Mouse (Mus musculus) limb, embryonic 13.5 days (tissue): Measurements from ENCODE around the gene Frmd8. TPM values are rescaled to one million over a fixed set of nuclear protein-coding genes. Genes with fewer than 3 reads are reported as not detected.

ENCODE experiments used
- ATAC-seq: fragments of 200-750 bp; cut with Nextera tagmentation; 2 replicates; pipeline ENCODE4 v1.8.0; 2017; ENCODE audit warnings: low read depth, moderate number of reproducible peaks, moderate TSS enrichment; ENCODE audit not compliant: low FRiP score
- H3K27ac ChIP-seq: fragments of 300-500 bp; sonication (generic); 2 replicates; pipeline ENCODE4 v1.5.1; 2015; ENCODE audit warnings: inconsistent platforms, mild to moderate bottlenecking, moderate library complexity
- H3K27me3 ChIP-seq: fragments of 300-500 bp; sonication (generic); 2 replicates; pipeline ENCODE4 v1.6.1; 2015; ENCODE audit warnings: mild to moderate bottlenecking, inconsistent platforms
- H3K36me3 ChIP-seq: fragments of 300-500 bp; sonication (generic); 2 replicates; pipeline ENCODE4 v1.6.1; 2015; ENCODE audit warnings: inconsistent platforms, mild to moderate bottlenecking, moderate library complexity
- H3K4me1 ChIP-seq: fragments of 300-500 bp; sonication (generic); 2 replicates; pipeline ENCODE4 v1.6.1; 2015; ENCODE audit warnings: inconsistent platforms
- H3K4me2 ChIP-seq: fragments of 300-500 bp; sonication (generic); replicated peaks from 2 replicates; pipeline ENCODE4 v1.6.1; 2015; ENCODE audit warnings: inconsistent platforms, mild to moderate bottlenecking, moderate library complexity
- H3K4me3 ChIP-seq: fragments of 300-500 bp; sonication (generic); 2 replicates; pipeline ENCODE4 v1.5.1; 2015; ENCODE audit warnings: moderate library complexity, mild to moderate bottlenecking, inconsistent platforms
- H3K9ac ChIP-seq: fragments of 300-500 bp; sonication (generic); 2 replicates; pipeline ENCODE4 v1.6.1; 2015; ENCODE audit warnings: mild to moderate bottlenecking, inconsistent platforms
- H3K9me3 ChIP-seq: fragments of 300-500 bp; sonication (generic); 2 replicates; pipeline ENCODE4 v1.6.1; 2016; ENCODE audit warnings: inconsistent platforms
- WGBS: fragments of 180-500 bp; shearing (Covaris S2); methylation state at CpG from one replicate; pipeline ENCODE4 v1.1.7; 2015; 5-methylcytosine and 5-hydroxymethylcytosine counted together
- polyA plus RNA-seq: library from polyadenylated mRNA; unstranded; fragments of >200 nt; fragmentation: Nextera tagmentation; extraction: Ambion mirVana; gene quantifications from 2 replicates; pipeline ENCODE4 v1.2.1, GENCODE M21; 2015

Gene Frmd8
- polyA plus RNA-seq, 1 experiment from 2014 or later, result 32.2 TPM

DNA sequence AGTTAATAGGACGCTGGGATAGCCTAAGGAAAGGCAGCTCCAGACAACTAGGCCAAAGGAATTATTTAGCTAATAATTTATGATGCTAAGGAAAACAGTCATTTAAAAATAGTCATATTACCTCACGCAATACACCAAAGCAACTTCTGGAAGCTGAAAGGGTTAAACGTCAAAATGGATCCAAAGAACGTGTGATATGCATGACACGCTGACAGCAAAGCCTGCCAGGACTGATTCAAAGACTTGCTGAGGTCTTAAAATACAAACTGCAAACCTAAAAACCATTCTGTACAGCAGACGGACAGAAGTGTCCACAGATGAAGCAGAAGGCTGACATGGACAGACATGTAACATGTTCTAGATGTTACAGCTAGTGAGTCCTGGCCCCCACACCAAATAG lies 42.7 kb downstream of the Frmd8 start:
- H3K27ac ChIP-seq, result no peak overlapping the region
- peaks cover 3% of the 10 kb centered on the region; the same call in 1 of the 2 replicates for H3K36me3 ChIP-seq
- H3K27me3 ChIP-seq, result no peaks in the 10 kb centered on the region
- H3K9me3 ChIP-seq, result no peaks in the 10 kb centered on the region
- H3K4me2 ChIP-seq, result no peak overlapping the region
- WGBS, result 67% methylated on average over 6 of the region's 6 CpGs
- 0 out of 2 replicates have a peak, but pooled peaks cover 4% of the 10 kb centered on the region for H3K4me1 ChIP-seq
- ATAC-seq, result no peak
- no peak overlapping the region for H3K9ac ChIP-seq
- H3K4me3 ChIP-seq, result no peak overlapping the region

DNA sequence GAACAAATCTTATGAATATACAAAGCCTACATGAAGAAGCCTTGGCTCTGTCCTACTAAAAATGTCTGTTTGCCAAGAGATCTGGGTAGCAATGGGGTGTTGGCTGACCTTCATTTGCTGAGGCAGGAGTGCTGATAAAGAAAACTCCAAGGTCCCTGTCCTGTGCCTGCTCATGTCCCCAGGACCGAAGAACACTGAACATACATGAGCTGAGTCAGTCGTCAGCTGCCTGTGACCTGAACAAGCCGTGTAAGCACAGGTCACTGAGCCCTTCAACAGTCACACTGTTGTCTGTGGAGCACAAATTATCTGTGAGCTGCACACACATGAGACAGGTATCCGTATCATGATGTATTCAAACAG lies 43.1 kb downstream of the Frmd8 start:
- Histone ChIP-seq H3K36me3 (peaks cover 3% of the 10 kb centered on the region; the same call in 1 of the 2 replicates), H3K9ac (no peak overlapping the region), H3K9me3 (no peaks in the 10 kb centered on the region), H3K4me2 (no peak overlapping the region), H3K4me1 (0 out of 2 replicates have a peak, but pooled peaks cover 8% of the 10 kb centered on the region), H3K27ac (no peak overlapping the region), H3K27me3 (no peaks in the 10 kb centered on the region), H3K4me3 (no peak overlapping the region)
- WGBS, result 91% methylated on average over 4 of the region's 4 CpGs
- no peak for ATAC-seq

DNA sequence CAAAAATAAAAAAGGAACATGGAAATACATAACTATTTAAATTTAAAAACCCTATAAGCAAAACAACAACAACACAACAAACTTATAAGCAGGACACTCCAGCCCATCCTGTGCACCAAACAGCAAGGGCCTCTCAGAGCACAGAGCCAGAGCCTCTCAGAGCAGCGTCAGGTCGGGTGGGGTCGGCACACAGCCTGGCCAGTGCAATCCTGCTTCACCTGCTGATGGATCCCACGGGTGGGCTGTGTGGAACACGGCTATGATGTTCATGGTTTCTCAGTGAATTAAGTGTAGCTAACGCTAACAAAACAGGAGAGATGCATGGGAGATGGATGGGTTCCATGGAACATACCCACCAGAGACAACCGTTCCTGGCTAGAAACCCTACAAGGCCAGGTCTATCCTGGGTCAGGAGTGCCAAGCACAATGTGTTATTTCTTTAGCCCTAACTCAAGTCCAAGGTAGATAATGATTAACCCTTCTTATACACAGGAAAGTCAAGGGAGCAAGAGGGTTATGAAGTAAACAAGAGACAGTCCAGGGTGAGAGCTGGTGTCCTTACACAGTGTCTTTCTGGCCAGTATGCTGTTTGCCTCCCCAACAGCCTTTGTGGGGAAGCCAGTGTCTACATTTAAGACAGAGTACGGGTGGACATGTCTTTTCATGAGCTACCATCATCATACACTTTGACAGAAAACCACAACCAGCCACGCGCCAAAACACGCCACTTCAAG lies 43.7 kb downstream of the Frmd8 start:
- H3K4me3 ChIP-seq, result no peak overlapping the region
- H3K9me3 ChIP-seq, result no peaks in the 10 kb centered on the region
- 0 out of 2 replicates have a peak, but pooled peaks cover 8% of the 10 kb centered on the region for H3K4me1 ChIP-seq
- H3K4me2 ChIP-seq, result no peak overlapping the region
- no peaks in the 10 kb centered on the region for H3K27me3 ChIP-seq
- WGBS, result 84% methylated on average over 11 of the region's 11 CpGs
- H3K27ac ChIP-seq, result no peak overlapping the region
- H3K36me3 ChIP-seq, result peaks cover 3% of the 10 kb centered on the region; the same call in 1 of the 2 replicates
- no peak for ATAC-seq
- no peak overlapping the region for H3K9ac ChIP-seq

DNA sequence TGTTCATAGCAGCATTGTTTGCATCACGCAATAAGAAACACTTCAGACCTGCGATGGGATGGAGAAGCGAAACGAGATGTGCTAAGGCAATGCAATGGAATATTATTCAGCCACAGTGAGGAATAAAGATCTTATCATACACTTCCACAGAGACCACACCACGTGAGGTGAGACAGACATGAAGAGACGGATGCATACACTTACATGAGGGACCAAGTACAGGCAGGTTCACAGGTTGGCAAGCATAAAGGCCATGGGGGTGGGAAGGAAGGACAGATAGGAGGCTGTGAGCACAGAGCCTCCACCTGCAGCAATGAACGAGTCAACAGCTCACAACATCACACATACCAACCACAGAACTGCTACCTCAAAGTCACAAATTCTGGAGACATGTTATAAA lies 44.3 kb downstream of the Frmd8 start:
- WGBS, result 83% methylated on average over 7 of the region's 7 CpGs
- Histone ChIP-seq H3K4me2 (no peak overlapping the region), H3K4me1 (0 out of 2 replicates have a peak, but pooled peaks cover 8% of the 10 kb centered on the region), H3K9me3 (no peaks in the 10 kb centered on the region), H3K9ac (no peak overlapping the region), H3K27me3 (no peaks in the 10 kb centered on the region), H3K4me3 (no peak overlapping the region), H3K27ac (no peak overlapping the region), H3K36me3 (peaks cover 3% of the 10 kb centered on the region)
- ATAC-seq, result no peak

DNA sequence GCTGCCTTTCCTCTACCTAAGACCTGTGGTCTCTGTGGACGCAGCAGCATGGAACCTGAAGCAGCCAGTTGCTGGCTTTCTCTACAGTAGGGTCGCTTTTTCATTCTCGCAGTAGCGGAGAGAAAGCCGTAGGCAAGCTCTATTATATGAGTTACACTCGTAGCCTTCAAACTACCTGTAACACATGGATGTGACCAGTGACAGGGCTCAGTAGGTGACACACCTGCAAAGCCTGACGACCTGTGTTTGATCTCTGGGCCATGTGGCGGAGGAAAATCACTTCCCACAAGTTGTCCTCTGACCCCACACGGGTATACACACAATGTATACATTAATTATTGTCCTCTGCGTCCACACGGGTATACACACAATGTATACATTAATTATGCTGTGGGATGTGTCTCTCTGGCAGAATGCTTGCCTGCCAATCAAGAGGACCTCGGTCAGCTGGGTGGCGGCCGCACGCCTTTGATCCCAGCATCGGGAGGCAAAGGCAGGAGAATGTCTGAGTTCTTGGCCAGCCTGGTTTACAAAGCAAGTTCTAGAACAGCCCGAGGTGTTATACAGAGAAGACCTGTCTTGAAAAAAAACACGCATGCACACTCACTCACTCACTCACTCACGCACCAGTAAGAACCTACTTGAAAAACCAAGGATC lies 45.0 kb downstream of the Frmd8 start:
- H3K36me3 ChIP-seq, result peaks cover 3% of the 10 kb centered on the region
- no peak overlapping the region for H3K9ac ChIP-seq
- no peak overlapping the region for H3K27ac ChIP-seq
- H3K4me1 ChIP-seq, result 0 out of 2 replicates have a peak, but pooled peaks cover 8% of the 10 kb centered on the region
- WGBS, result 81% methylated on average over 19 of the region's 19 CpGs
- no peak overlapping the region for H3K4me2 ChIP-seq
- H3K27me3 ChIP-seq, result no peaks in the 10 kb centered on the region
- no peaks in the 10 kb centered on the region for H3K9me3 ChIP-seq
- H3K4me3 ChIP-seq, result no peak overlapping the region
- ATAC-seq, result no peak

DNA sequence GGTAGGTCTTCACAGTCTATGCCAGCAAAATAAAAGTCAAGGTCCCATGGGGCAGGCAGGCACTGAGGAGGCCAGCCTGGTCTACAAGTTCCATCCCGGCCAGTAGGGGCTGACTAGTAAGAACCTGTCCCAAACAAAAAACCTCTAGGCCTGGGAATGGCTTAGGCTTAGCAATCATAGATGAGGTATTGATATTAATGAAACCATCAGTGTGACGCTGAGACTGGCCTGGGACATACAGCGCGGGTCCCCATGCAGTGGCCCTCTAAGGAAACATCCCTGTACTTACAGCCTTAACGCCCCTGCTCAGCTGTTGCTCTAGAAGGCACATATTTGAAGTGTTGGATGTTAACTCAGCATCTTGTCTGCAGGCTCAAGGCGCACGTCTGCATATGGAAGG lies 46.2 kb downstream of the Frmd8 start:
- Histone ChIP-seq H3K9ac (no peak overlapping the region), H3K36me3 (peaks cover 3% of the 10 kb centered on the region), H3K27ac (no peak overlapping the region), H3K4me2 (no peak overlapping the region), H3K4me3 (no peak overlapping the region), H3K9me3 (no peaks in the 10 kb centered on the region), H3K27me3 (no peaks in the 10 kb centered on the region), H3K4me1 (peaks cover 18% of the 10 kb centered on the region)
- ATAC-seq, result no peak
- WGBS, result 88% methylated on average over 7 of the region's 7 CpGs

DNA sequence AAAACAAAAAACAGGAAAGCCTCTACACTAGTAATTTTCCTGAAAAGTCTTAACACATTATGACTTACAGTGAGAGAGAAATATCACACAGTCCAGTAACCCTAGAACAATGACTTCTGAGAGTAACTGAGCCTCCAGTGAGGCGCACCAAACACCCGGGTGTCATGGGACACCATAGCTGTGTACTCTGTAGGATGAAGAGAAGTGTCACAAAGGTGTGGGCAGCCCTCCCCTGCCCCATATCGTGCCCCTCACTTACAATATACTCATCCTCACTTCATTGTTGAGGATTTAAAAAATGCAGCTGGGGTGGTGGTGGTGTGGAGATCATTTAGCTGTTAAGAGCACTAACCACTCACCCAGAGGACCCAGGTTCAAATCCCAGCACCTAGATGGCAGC lies 46.9 kb downstream of the Frmd8 start:
- no peak overlapping the region for H3K9ac ChIP-seq
- no peaks in the 10 kb centered on the region for H3K27me3 ChIP-seq
- H3K36me3 ChIP-seq, result peaks cover 3% of the 10 kb centered on the region
- peaks cover 26% of the 10 kb centered on the region for H3K4me1 ChIP-seq
- no peaks in the 10 kb centered on the region for H3K9me3 ChIP-seq
- no peak overlapping the region for H3K27ac ChIP-seq
- WGBS, result 83% methylated on average over 3 of the region's 3 CpGs
- no peak overlapping the region for H3K4me3 ChIP-seq
- ATAC-seq, result no peak
- no peak overlapping the region for H3K4me2 ChIP-seq

DNA sequence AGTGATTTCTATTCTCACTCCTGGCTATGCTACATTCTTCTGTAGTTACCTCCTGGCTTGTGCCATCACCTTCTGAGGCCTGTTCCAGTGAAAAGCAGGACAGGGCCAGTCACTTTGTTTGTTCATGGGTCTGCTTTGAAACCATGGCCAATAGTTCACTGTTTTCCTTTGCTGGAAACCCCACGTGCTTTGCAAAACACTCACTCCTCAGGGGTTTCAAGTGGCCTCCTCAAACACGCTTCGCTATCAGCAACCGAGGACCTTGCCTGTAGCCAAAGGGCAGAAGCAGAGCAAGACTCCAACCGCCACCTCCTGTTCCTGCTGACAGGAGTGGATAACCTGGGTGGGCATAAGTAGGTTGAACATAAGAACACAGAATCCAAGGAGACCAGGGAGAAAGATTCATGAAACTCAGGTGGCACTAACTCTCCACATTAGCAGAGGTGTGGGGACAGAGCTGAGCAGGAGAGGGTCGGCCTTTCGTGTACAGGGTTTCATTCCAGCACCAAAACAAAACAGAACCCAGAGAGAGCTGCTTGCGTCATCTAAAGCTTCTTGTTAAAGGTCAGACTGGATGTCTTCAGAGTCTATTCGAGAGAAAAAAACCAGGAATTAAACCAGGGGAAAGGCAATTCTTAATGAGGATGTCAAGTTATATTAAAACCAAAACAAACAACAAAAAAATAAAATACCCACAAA lies 47.5 kb downstream of the Frmd8 start:
- Histone ChIP-seq H3K36me3 (peaks cover 3% of the 10 kb centered on the region), H3K4me3 (no peak overlapping the region), H3K4me1 (peaks cover 31% of the 10 kb centered on the region), H3K27ac (no peak overlapping the region), H3K9ac (no peak overlapping the region; the same call in 1 of the 2 replicates), H3K4me2 (no peak overlapping the region), H3K9me3 (no peaks in the 10 kb centered on the region), H3K27me3 (no peaks in the 10 kb centered on the region)
- WGBS, result 73% methylated on average over 9 of the region's 9 CpGs
- no peak for ATAC-seq

DNA sequence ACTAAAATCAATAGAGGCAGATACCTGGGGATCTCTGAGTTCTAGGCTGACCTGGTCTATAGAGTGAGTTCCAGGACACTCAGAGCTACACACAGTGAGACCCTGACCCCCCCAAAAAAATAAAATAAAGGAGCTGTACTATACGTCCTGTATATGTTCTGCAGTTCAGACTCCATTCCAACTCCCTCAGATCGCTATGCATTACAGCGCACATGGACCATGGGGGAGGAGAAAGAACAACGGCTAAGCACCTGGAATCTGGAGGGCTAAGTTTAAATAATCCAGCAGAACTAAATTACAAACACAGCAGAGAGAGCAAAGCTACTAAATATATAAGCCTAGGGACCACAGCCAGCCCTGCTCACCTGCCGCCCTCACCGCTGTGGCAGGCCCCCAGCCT lies 48.0 kb downstream of the Frmd8 start:
- no peak overlapping the region; the same call in 1 of the 2 replicates for H3K9ac ChIP-seq
- H3K4me3 ChIP-seq, result no peak overlapping the region
- no peaks in the 10 kb centered on the region for H3K27me3 ChIP-seq
- no peaks in the 10 kb centered on the region for H3K9me3 ChIP-seq
- no peak overlapping the region for H3K4me2 ChIP-seq
- 67% methylated on average over 6 of the region's 6 CpGs for WGBS
- H3K4me1 ChIP-seq, result peaks cover 37% of the 10 kb centered on the region
- H3K27ac ChIP-seq, result no peak overlapping the region
- ATAC-seq, result no peak
- H3K36me3 ChIP-seq, result peaks cover 3% of the 10 kb centered on the region

DNA sequence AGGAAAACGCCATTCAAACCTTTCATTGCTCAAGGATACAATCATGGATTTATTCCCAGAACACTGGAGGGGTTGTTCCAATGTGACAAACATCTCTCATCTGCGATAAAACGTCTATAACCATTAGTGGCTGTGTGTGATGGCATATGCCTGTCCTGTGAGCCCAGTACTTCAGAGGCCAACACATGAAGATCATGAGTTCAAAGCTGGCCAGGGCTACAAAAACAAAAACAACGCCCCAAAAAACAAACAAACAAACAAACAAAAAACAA lies 48.4 kb downstream of the Frmd8 start:
- WGBS, result 74% methylated on average over 4 of the region's 4 CpGs
- no peaks in the 10 kb centered on the region for H3K27me3 ChIP-seq

DNA sequence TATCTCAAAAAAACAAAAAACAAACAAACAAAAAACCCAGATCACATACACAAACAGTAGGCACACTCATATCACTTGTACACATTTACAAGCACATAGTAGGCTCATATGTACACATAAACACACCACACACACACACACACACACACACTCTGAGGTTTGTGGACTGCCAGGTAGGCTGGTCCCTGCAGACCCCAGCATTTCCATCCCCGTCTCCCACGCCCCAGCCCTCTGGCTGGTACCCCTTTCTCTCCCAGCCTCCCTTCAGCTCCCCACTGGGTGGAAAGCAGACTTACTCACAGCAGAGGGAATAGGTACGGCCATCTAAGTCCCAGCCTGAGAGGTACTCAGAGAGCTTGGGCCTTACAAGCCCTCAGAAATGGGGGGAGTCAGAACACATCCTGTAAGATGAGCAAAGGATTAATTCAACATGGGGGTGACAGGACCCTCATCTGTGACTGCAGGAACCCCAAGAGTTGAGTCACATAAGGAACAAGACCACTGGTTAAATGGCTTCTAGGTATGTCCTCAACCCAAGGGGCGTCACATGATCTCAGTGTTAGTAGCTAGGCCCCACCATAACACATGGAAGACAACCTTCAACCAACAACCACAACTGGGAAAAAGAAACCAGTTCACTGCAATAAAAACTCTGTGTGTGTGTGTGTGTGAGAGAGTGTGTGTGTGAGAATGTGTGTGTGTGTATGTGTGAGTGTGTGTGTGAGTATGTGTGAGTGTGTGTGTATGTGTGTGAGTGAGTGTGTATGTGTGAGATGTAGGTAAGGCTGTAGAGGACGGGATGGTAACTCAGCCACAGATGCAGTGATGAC lies 49.0 kb downstream of the Frmd8 start:
- H3K4me2 ChIP-seq, result no peak overlapping the region
- H3K9me3 ChIP-seq, result no peaks in the 10 kb centered on the region
- H3K27me3 ChIP-seq, result no peaks in the 10 kb centered on the region
- 84% methylated on average over 5 of the region's 5 CpGs for WGBS
- H3K9ac ChIP-seq, result no peak overlapping the region
- H3K27ac ChIP-seq, result no peak overlapping the region
- H3K4me3 ChIP-seq, result no peak overlapping the region
- no peak for ATAC-seq
- H3K4me1 ChIP-seq, result peaks cover 39% of the 10 kb centered on the region
- peaks cover 3% of the 10 kb centered on the region for H3K36me3 ChIP-seq

More for the DNA sequence above, 48.4 kb downstream of the Frmd8 start:
- H3K4me2 ChIP-seq, result no peak overlapping the region
- no peak overlapping the region for H3K9ac ChIP-seq
- H3K27ac ChIP-seq, result no peak overlapping the region
- H3K9me3 ChIP-seq, result no peaks in the 10 kb centered on the region
- peaks cover 39% of the 10 kb centered on the region for H3K4me1 ChIP-seq
- no peak for ATAC-seq
- no peak overlapping the region for H3K4me3 ChIP-seq
- H3K36me3 ChIP-seq, result peaks cover 3% of the 10 kb centered on the region
